9 mouse cellular contexts compared by ENCODE assay signal in genomic region chr7:79742277-79742658, GRCm38 (mm10). TPM values are rescaled to one million over a fixed set of nuclear protein-coding genes. Genes with fewer than 3 reads are reported as not detected.
A peak's percentile ranks its signal among the peaks of the same experiment; 100 is the strongest.
DNase-seq lines count a peak whose midpoint lies in the region; ATAC-seq and TF ChIP-seq lines count a peak whose summit lies in the region.
"Had no signal": no experiment of that assay in that cellular context is flagged by ENCODE, and none has a peak within 500 bp of the region (broad histone marks: within the 10 kb centered on the region; RNA-seq: fewer than 3 reads in every experiment).

No protein-coding gene starts in this region.

- TF ChIP-seq EP300 in heart, postnatal 0 days (IDR thresholded peaks at IDR 0.05; ENCODE audit: low read depth), result no peak

- ATAC-seq in heart, postnatal 0 days (ENCODE audit: insufficient read depth, low read depth), result no peak
- no peak for ATAC-seq in hindbrain, postnatal 0 days
- no peak for ATAC-seq in midbrain, embryonic 12.5 days (ENCODE audit: low FRiP score, low read depth)
- no peak for ATAC-seq in granulocyte monocyte progenitor cell, adult 5-6 weeks (replicated peaks; ENCODE audit: poor library complexity, severe bottlenecking)

- H3K4me1 ChIP-seq in heart, postnatal 0 days (ENCODE audit: control insufficient read depth, insufficient read depth), result peaks cover 12% of the 10 kb centered on the region; the same call in 1 of the 2 replicates
- H3K4me1 ChIP-seq in bone marrow, adult 2 months (ENCODE audit: control insufficient read depth, insufficient read depth, low read length), result no peaks in the 10 kb centered on the region; the same call in 1 of the 2 replicates
- H3K4me1 ChIP-seq in hindbrain, postnatal 0 days (ENCODE audit: insufficient read depth, low read length), result peaks cover 5% of the 10 kb centered on the region; the same call in 1 of the 2 replicates
- peaks cover 4% of the 10 kb centered on the region; the same call in 1 of the 2 replicates for H3K4me1 ChIP-seq in midbrain, embryonic 12.5 days

- H3K4me2 ChIP-seq in heart, postnatal 0 days (ENCODE audit: low read depth, low read length), result peak overlapping the region; percentile 94
- H3K4me2 ChIP-seq in hindbrain, postnatal 0 days (ENCODE audit: low read depth, low read length), result peak overlapping the region; percentile 99
- peak overlapping the region; percentile 91 for H3K4me2 ChIP-seq in midbrain, embryonic 12.5 days (replicated peaks)

- H3K27ac ChIP-seq in heart, postnatal 0 days (ENCODE audit: low read depth), result no peak overlapping the region
- H3K27ac ChIP-seq in bone marrow, adult 2 months (ENCODE audit: control insufficient read depth, insufficient read depth, low read depth, low read length, poor library complexity), result no peak overlapping the region
- no peak overlapping the region for H3K27ac ChIP-seq in hindbrain, postnatal 0 days
- no peak overlapping the region for H3K27ac ChIP-seq in midbrain, embryonic 12.5 days (replicated peaks)

- TF ChIP-seq POLR2A in bone marrow, adult 2 months (IDR thresholded peaks at IDR 0.05; ENCODE audit: borderline replicate concordance, control insufficient read depth, low read depth, low read length), result no peak

- no peaks in the 10 kb centered on the region for H3K36me3 ChIP-seq in heart, postnatal 0 days (replicated peaks; ENCODE audit: control insufficient read depth, insufficient read depth, low read length)
- no peaks in the 10 kb centered on the region for H3K36me3 ChIP-seq in hindbrain, postnatal 0 days (ENCODE audit: insufficient read depth, low read length)
- peaks cover under 1% of the 10 kb centered on the region; the same call in 1 of the 2 replicates for H3K36me3 ChIP-seq in midbrain, embryonic 12.5 days

- no peak for DNase-seq in heart, postnatal 0 days (ENCODE audit: low spot score)
- DNase-seq in heart, adult 18-20 months, result no peak
- no peak for DNase-seq in hindbrain, postnatal 0 days (ENCODE audit: low spot score)
- DNase-seq in thymus, postnatal 0 days (ENCODE audit: low spot score), result no peak
- DNase-seq in thymus, postnatal 14 days, result no peak

- H3K4me3 ChIP-seq in heart, postnatal 0 days (ENCODE audit: low read depth, low read length), result peak overlapping the region; percentile 73
- peak overlapping the region; percentile 77 for H3K4me3 ChIP-seq in bone marrow, adult 2 months (replicated peaks; ENCODE audit: control insufficient read depth, low read depth, low read length)
- H3K4me3 ChIP-seq in hindbrain, postnatal 0 days (ENCODE audit: low read length), result peak overlapping the region; percentile 65
- peak overlapping the region; percentile 64 for H3K4me3 ChIP-seq in midbrain, embryonic 12.5 days

- no peak for TF ChIP-seq CTCF in heart, postnatal 0 days (IDR thresholded peaks at IDR 0.05; ENCODE audit: low read depth)
- no peak for TF ChIP-seq CTCF in bone marrow, adult 2 months (IDR thresholded peaks at IDR 0.05; ENCODE audit: control insufficient read depth, insufficient read depth, low read length)
- TF ChIP-seq CTCF in hindbrain, postnatal 0 days (IDR thresholded peaks at IDR 0.05; ENCODE audit: low read depth), result no peak

- no peaks in the 10 kb centered on the region for H3K9me3 ChIP-seq in heart, postnatal 0 days (replicated peaks; ENCODE audit: control insufficient read depth, low read length)
- no peaks in the 10 kb centered on the region for H3K9me3 ChIP-seq in hindbrain, postnatal 0 days (ENCODE audit: low read length)
- no peaks in the 10 kb centered on the region for H3K9me3 ChIP-seq in midbrain, embryonic 12.5 days

- peak overlapping the region; percentile 61 for H3K9ac ChIP-seq in heart, postnatal 0 days (replicated peaks; ENCODE audit: low read depth, low read length)
- H3K9ac ChIP-seq in hindbrain, postnatal 0 days (replicated peaks; ENCODE audit: low read length), result peak overlapping the region; percentile 55
- peak overlapping the region; percentile 54 for H3K9ac ChIP-seq in midbrain, embryonic 12.5 days (replicated peaks)

- 21% methylated on average over 11 of the region's 11 CpGs for WGBS in heart, postnatal 0 days
- WGBS in bone marrow, adult 2 months, result 1% methylated on average over 11 of the region's 11 CpGs
- 22% methylated on average over 11 of the region's 11 CpGs for WGBS in hindbrain, postnatal 0 days
- WGBS in midbrain, embryonic 12.5 days, result 27% methylated on average over 11 of the region's 11 CpGs

- H3K27me3 ChIP-seq in heart, postnatal 0 days (ENCODE audit: control insufficient read depth, insufficient read depth, low read length), result no peaks in the 10 kb centered on the region
- no peaks in the 10 kb centered on the region for H3K27me3 ChIP-seq in hindbrain, postnatal 0 days (ENCODE audit: insufficient read depth, low read length)
- no peaks in the 10 kb centered on the region for H3K27me3 ChIP-seq in midbrain, embryonic 12.5 days
- H3K27me3 ChIP-seq: Patski had no signal

RNA-seq across cellular contexts. Expression of gene Pex11a, which starts 0.7 kb away (rescaled TPM):
- 0.04 and 3.4 TPM in 2 replicates for total RNA-seq in heart, postnatal 0 days (2014; rRNA removed; ENCODE audit: low replicate concordance)
- 9.4 and 11.6 TPM in 2 replicates for polyA plus RNA-seq in heart, postnatal 0 days (2015; fragmentation: Nextera tagmentation; extraction: Ambion mirVana)
- 10 to 100 TPM; 18.0 to 21.4 TPM for total RNA-seq in heart, adult 18-20 months (2021)
- 3.4 and 4.9 TPM in 2 replicates for polyA plus RNA-seq in bone marrow, adult 2 months (2011; ENCODE audit: insufficient read depth, insufficient read length, low replicate concordance, missing spikeins)
- total RNA-seq in hindbrain, postnatal 0 days (2014; rRNA removed), result 2.9 and 3.2 TPM in 2 replicates
- polyA plus RNA-seq in hindbrain, postnatal 0 days (2015; fragmentation: Nextera tagmentation; extraction: Ambion mirVana), result 13.5 and 14.0 TPM in 2 replicates
- 8.1 and 8.8 TPM in 2 replicates for polyA plus RNA-seq in midbrain, embryonic 12.5 days (2016; fragmentation: Nextera tagmentation; extraction: Ambion mirVana)
- 5.7 and 6.1 TPM in 2 replicates for polyA plus RNA-seq in thymus, postnatal 0 days (2015; fragmentation: Nextera tagmentation; extraction: Ambion mirVana)
- total RNA-seq in granulocyte monocyte progenitor cell, adult 5-6 weeks (2014; fragmentation: Nextera tagmentation), result 0.41 and 4.4 TPM in 2 replicates
- total RNA-seq in granulocyte monocyte progenitor cell, adult 5-6 weeks (2017), result 1.4 TPM in 2 replicates

RNA-seq across cellular contexts. Expression of gene Wdr93, which starts 0.7 kb away (rescaled TPM):
- not detected in 2 replicates for total RNA-seq in heart, postnatal 0 days (2014; rRNA removed; ENCODE audit: low replicate concordance)
- 0.05 TPM in 1 of 2 replicates, not detected in the other for polyA plus RNA-seq in heart, postnatal 0 days (2015; fragmentation: Nextera tagmentation; extraction: Ambion mirVana)
- total RNA-seq in heart, adult 18-20 months (2021), result under 1 TPM; 0.22 to 0.41 TPM
- polyA plus RNA-seq in bone marrow, adult 2 months (2011; ENCODE audit: insufficient read depth, insufficient read length, low replicate concordance, missing spikeins), result not detected in 2 replicates
- 0.54 and 1.3 TPM in 2 replicates for total RNA-seq in hindbrain, postnatal 0 days (2014; rRNA removed)
- 0.24 and 0.30 TPM in 2 replicates for polyA plus RNA-seq in hindbrain, postnatal 0 days (2015; fragmentation: Nextera tagmentation; extraction: Ambion mirVana)
- 0.13 and 0.34 TPM in 2 replicates for polyA plus RNA-seq in midbrain, embryonic 12.5 days (2016; fragmentation: Nextera tagmentation; extraction: Ambion mirVana)
- 0.13 and 0.31 TPM in 2 replicates for polyA plus RNA-seq in thymus, postnatal 0 days (2015; fragmentation: Nextera tagmentation; extraction: Ambion mirVana)
- total RNA-seq in granulocyte monocyte progenitor cell, adult 5-6 weeks (2014; fragmentation: Nextera tagmentation), result not detected in 2 replicates
- not detected in 2 replicates for total RNA-seq in granulocyte monocyte progenitor cell, adult 5-6 weeks (2017)

RNA-seq across cellular contexts. Expression of gene Plin1, which starts 9.6 kb away (rescaled TPM):
- not detected in 2 replicates for total RNA-seq in heart, postnatal 0 days (2014; rRNA removed; ENCODE audit: low replicate concordance)
- 0.11 and 0.41 TPM in 2 replicates for polyA plus RNA-seq in heart, postnatal 0 days (2015; fragmentation: Nextera tagmentation; extraction: Ambion mirVana)
- total RNA-seq in heart, adult 18-20 months (2021), result 10 to 100 TPM in 1 of 2 experiments, 1 to 10 TPM in 1; 9.4 to 52.1 TPM
- 2.3 TPM in 1 of 2 replicates, not detected in the other for polyA plus RNA-seq in bone marrow, adult 2 months (2011; ENCODE audit: insufficient read depth, insufficient read length, low replicate concordance, missing spikeins)
- 0.21 and 7.3 TPM in 2 replicates for total RNA-seq in hindbrain, postnatal 0 days (2014; rRNA removed)
- polyA plus RNA-seq in hindbrain, postnatal 0 days (2015; fragmentation: Nextera tagmentation; extraction: Ambion mirVana), result 0.33 and 0.44 TPM in 2 replicates
- polyA plus RNA-seq in midbrain, embryonic 12.5 days (2016; fragmentation: Nextera tagmentation; extraction: Ambion mirVana), result not detected in 2 replicates
- 1.1 TPM in 1 of 2 replicates, not detected in the other for polyA plus RNA-seq in thymus, postnatal 0 days (2015; fragmentation: Nextera tagmentation; extraction: Ambion mirVana)
- total RNA-seq in granulocyte monocyte progenitor cell, adult 5-6 weeks (2014; fragmentation: Nextera tagmentation), result not detected in 2 replicates
- not detected in 2 replicates for total RNA-seq in granulocyte monocyte progenitor cell, adult 5-6 weeks (2017)

RNA-seq across cellular contexts. Expression of gene Kif7, which starts 26.7 kb away (rescaled TPM):
- 1.7 and 2.0 TPM in 2 replicates for total RNA-seq in heart, postnatal 0 days (2014; rRNA removed; ENCODE audit: low replicate concordance)
- polyA plus RNA-seq in heart, postnatal 0 days (2015; fragmentation: Nextera tagmentation; extraction: Ambion mirVana), result 0.92 and 0.93 TPM in 2 replicates
- total RNA-seq in heart, adult 18-20 months (2021), result 1 to 10 TPM in 1 of 2 experiments, under 1 TPM in 1; 0.82 to 1.1 TPM
- 0.29 and 1.00 TPM in 2 replicates for polyA plus RNA-seq in bone marrow, adult 2 months (2011; ENCODE audit: insufficient read depth, insufficient read length, low replicate concordance, missing spikeins)
- 7.3 and 8.5 TPM in 2 replicates for total RNA-seq in hindbrain, postnatal 0 days (2014; rRNA removed)
- polyA plus RNA-seq in hindbrain, postnatal 0 days (2015; fragmentation: Nextera tagmentation; extraction: Ambion mirVana), result 1.9 and 2.3 TPM in 2 replicates
- polyA plus RNA-seq in midbrain, embryonic 12.5 days (2016; fragmentation: Nextera tagmentation; extraction: Ambion mirVana), result 7.2 and 7.5 TPM in 2 replicates
- 2.2 and 2.5 TPM in 2 replicates for polyA plus RNA-seq in thymus, postnatal 0 days (2015; fragmentation: Nextera tagmentation; extraction: Ambion mirVana)
- 0.64 TPM in 1 of 2 replicates, not detected in the other for total RNA-seq in granulocyte monocyte progenitor cell, adult 5-6 weeks (2014; fragmentation: Nextera tagmentation)
- total RNA-seq in granulocyte monocyte progenitor cell, adult 5-6 weeks (2017), result 1.3 and 3.6 TPM in 2 replicates

RNA-seq across cellular contexts. Expression of gene Mesp1, which starts 51.3 kb away (rescaled TPM):
- total RNA-seq in heart, postnatal 0 days (2014; rRNA removed; ENCODE audit: low replicate concordance), result not detected in 2 replicates
- polyA plus RNA-seq in heart, postnatal 0 days (2015; fragmentation: Nextera tagmentation; extraction: Ambion mirVana), result not detected in 2 replicates
- total RNA-seq in heart, adult 18-20 months (2021), result not detected
- polyA plus RNA-seq in bone marrow, adult 2 months (2011; ENCODE audit: insufficient read depth, insufficient read length, low replicate concordance, missing spikeins), result not detected in 2 replicates
- 0.32 and 0.52 TPM in 2 replicates for total RNA-seq in hindbrain, postnatal 0 days (2014; rRNA removed)
- 0.63 and 0.83 TPM in 2 replicates for polyA plus RNA-seq in hindbrain, postnatal 0 days (2015; fragmentation: Nextera tagmentation; extraction: Ambion mirVana)
- not detected in 2 replicates for polyA plus RNA-seq in midbrain, embryonic 12.5 days (2016; fragmentation: Nextera tagmentation; extraction: Ambion mirVana)
- 0.14 TPM in 1 of 2 replicates, not detected in the other for polyA plus RNA-seq in thymus, postnatal 0 days (2015; fragmentation: Nextera tagmentation; extraction: Ambion mirVana)
- total RNA-seq in granulocyte monocyte progenitor cell, adult 5-6 weeks (2014; fragmentation: Nextera tagmentation), result not detected in 2 replicates
- total RNA-seq in granulocyte monocyte progenitor cell, adult 5-6 weeks (2017), result not detected in 2 replicates
- polyA plus RNA-seq: Patski had no signal
